Mouse (Mus musculus) ES-Bruce4 (cell line): ENCODE measurements at regions not wholly inside any gene's neighbourhood (a gene's known extent, or its start where the extent isn't known, plus 50 kb on each side); places are given as distances from the start of the nearest gene placed in this dataset.
"Not testable (repeated sequence)": the region's sequence is repeated elsewhere in the genome, so short reads cannot be mapped to it uniquely, and the experiment has no call there.

Experiments
- H3K27ac ChIP-seq: 2 replicates; pipeline ENCODE4 v1.5.1; 2012; ENCODE audit warnings: low read length, inconsistent platforms; ENCODE audit not compliant: insufficient read depth
- H3K27me3 ChIP-seq: 2 replicates; pipeline ENCODE4 v1.6.1; 2012; ENCODE audit warnings: mild to moderate bottlenecking, low read length, inconsistent platforms; ENCODE audit not compliant: control insufficient read depth, poor library complexity, insufficient read depth, severe bottlenecking
- H3K36me3 ChIP-seq: 2 replicates; pipeline ENCODE4 v1.6.1; 2012; ENCODE audit warnings: inconsistent platforms, mild to moderate bottlenecking, low read length, moderate library complexity; ENCODE audit not compliant: control insufficient read depth, poor library complexity, insufficient read depth, severe bottlenecking
- H3K4me1 ChIP-seq: one replicate; pipeline ENCODE4 v1.8.1; 2011; ENCODE audit warnings: low read length; ENCODE audit not compliant: control insufficient read depth, insufficient read depth
- H3K4me3 ChIP-seq: 2 replicates; pipeline ENCODE4 v1.5.1; 2011; ENCODE audit warnings: low read depth, mild to moderate bottlenecking, low read length
- H3K9ac ChIP-seq: 2 replicates; pipeline ENCODE4 v1.6.1; 2012; ENCODE audit warnings: low read depth, mild to moderate bottlenecking, inconsistent platforms; ENCODE audit not compliant: poor library complexity, severe bottlenecking
- H3K9me3 ChIP-seq: replicated peaks from 2 replicates; pipeline ENCODE4 v1.6.1; 2012; ENCODE audit warnings: mild to moderate bottlenecking, low read length, inconsistent platforms; ENCODE audit not compliant: control insufficient read depth, poor library complexity, insufficient read depth, severe bottlenecking
- CTCF ChIP-seq: IDR thresholded peaks from one replicate; pipeline ENCODE4 v1.8.1; 2011; ENCODE audit warnings: low read depth, low read length
- EP300 ChIP-seq: IDR thresholded peaks from 2 replicates; pipeline ENCODE4 v1.6.1; 2011; ENCODE audit warnings: low read depth, low read length; ENCODE audit not compliant: insufficient read depth
- POLR2A ChIP-seq: IDR thresholded peaks from one replicate; pipeline ENCODE4 v1.8.1; 2011; ENCODE audit warnings: low read length; ENCODE audit not compliant: insufficient read depth

DNA sequence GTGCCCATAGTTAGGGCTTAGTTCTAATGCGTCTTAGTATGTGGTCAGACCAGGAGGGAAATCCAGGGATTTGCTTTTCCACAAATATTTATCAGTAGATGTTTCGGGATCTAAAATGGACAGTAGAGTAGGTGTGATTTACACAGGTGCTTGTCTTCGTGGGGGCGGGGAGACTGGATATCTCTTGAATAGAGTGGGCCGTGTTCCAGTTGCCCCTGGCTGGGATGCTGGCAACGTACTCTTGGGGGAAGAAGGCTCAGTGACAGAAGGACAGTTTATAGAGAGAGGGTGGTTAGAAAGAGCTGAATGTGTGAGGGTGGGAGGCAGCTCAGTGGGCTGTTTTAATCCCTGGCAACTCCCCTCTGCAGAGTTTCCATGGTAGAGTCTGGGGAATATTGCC lies 117.4 kb downstream of the Enc1 start:
- no peaks in the 10 kb centered on the region for H3K27me3 ChIP-seq
- H3K36me3 ChIP-seq, result no peaks in the 10 kb centered on the region
- H3K9ac ChIP-seq, result no peak overlapping the region
- no peak overlapping the region for H3K4me3 ChIP-seq
- H3K4me1 ChIP-seq, result no peaks in the 10 kb centered on the region
- TF ChIP-seq POLR2A, result no peak
- no peaks in the 10 kb centered on the region for H3K9me3 ChIP-seq
- no peak overlapping the region for H3K27ac ChIP-seq

- Histone ChIP-seq H3K4me3 (no peak overlapping the region), H3K4me1 (no peaks in the 10 kb centered on the region), H3K27ac (no peak overlapping the region), H3K9ac (no peak overlapping the region), H3K9me3 (no peaks in the 10 kb centered on the region), H3K36me3 (no peaks in the 10 kb centered on the region), H3K27me3 (no peaks in the 10 kb centered on the region)
- no peak for TF ChIP-seq EP300
- no peak for TF ChIP-seq POLR2A
- TF ChIP-seq CTCF, result no peak
Measured at GRCm38 (mm10) chr13:97356923-97357807, 116.3 kb downstream of the Enc1 start.

DNA sequence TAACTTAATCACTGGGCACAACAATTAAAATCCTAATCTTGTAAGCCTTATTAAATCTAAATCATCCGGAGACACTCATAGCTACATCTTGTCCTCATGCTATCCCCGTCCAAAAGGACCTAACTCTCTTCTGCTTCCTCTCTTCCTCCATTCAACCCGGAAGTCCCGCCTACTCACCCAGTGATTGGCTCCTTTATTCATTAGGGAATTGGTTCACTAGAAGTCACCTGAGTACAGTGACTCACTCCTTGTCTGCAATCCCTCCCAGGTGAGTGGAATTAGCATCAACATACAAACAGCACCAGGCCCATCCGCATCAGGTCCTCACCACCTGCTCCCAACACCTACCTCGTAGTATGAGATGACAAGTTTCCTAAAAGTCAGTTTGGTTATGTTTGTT lies 114.5 kb downstream of the Enc1 start:
- H3K27ac ChIP-seq, result peak overlapping the region; percentile 69; the same call in 1 of the 2 replicates
- peak; percentile 69 for TF ChIP-seq POLR2A
- not testable (repeated sequence) for H3K36me3 ChIP-seq, H3K9me3 ChIP-seq, H3K4me1 ChIP-seq, H3K27me3 ChIP-seq
- peak overlapping the region; percentile 61 for H3K4me3 ChIP-seq
- H3K9ac ChIP-seq, result peak overlapping the region; percentile 32

DNA sequence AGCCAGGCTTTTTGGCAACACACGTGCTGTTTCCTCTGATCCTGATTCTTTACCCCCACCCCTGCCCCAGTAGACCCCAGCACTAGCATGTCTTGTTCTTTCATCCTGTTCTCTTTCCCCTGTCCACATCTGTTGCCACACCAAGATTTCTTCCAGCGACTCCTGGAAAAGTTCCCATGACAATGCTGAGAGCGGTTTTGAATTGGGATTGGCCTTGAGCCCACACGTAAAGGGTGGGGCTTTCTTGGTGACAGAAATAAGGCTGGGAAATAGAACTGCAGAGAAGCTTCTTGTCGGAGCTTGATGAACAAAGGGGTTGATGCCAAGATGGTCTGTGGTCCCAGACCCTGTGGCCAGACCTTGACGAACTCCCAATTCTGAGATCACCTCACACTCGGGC lies 106.8 kb downstream of the Enc1 start:
- TF ChIP-seq EP300, result no peak
- TF ChIP-seq CTCF, result no peak
- TF ChIP-seq POLR2A, result no peak
- no peak overlapping the region for H3K9ac ChIP-seq
- no peak overlapping the region for H3K4me3 ChIP-seq
- no peaks in the 10 kb centered on the region for H3K4me1 ChIP-seq
- no peaks in the 10 kb centered on the region for H3K27me3 ChIP-seq
- no peaks in the 10 kb centered on the region; the same call in 1 of the 2 replicates for H3K9me3 ChIP-seq
- H3K27ac ChIP-seq, result no peak overlapping the region
- H3K36me3 ChIP-seq, result no peaks in the 10 kb centered on the region

- TF ChIP-seq EP300, result no peak
- no peak for TF ChIP-seq CTCF
- no peak for TF ChIP-seq POLR2A
- H3K9ac ChIP-seq, result no peak overlapping the region
- no peak overlapping the region for H3K27ac ChIP-seq
Measured at GRCm38 (mm10) chr13:97341218-97341889, 100.4 kb downstream of the Enc1 start.

DNA sequence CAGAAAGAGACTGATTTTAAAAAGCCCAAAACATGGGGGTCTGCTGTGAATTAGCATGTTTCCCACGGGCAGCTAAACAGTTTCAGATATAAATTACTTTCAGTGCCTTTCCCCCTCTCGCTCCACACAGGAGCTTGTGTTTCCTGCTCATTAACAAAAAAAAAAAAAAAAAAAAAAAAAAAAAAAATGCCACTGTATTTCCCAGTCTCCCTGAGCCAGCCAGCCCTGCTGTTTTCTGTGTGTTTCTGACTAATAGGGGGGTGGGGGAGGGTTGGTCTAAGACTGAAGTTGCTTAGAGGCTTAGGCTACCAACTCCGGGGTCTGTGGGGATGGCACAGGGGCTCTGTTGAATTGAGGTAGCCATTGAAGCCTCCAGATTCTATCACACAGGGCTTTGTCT lies 97.0 kb downstream of the Enc1 start:
- Histone ChIP-seq H3K4me3 (no peak overlapping the region), H3K36me3 (no peaks in the 10 kb centered on the region), H3K4me1 (no peaks in the 10 kb centered on the region), H3K27me3 (no peaks in the 10 kb centered on the region), H3K9me3 (no peaks in the 10 kb centered on the region), H3K9ac (no peak overlapping the region), H3K27ac (no peak overlapping the region)
- TF ChIP-seq POLR2A (no peak), CTCF (no peak), EP300 (no peak)

More at GRCm38 (mm10) chr13:97341218-97341889, 100.4 kb downstream of the Enc1 start:
- H3K9me3 ChIP-seq, result no peaks in the 10 kb centered on the region; the same call in 1 of the 2 replicates
- no peaks in the 10 kb centered on the region for H3K4me1 ChIP-seq
- H3K27me3 ChIP-seq, result no peaks in the 10 kb centered on the region
- H3K4me3 ChIP-seq, result no peak overlapping the region
- no peaks in the 10 kb centered on the region for H3K36me3 ChIP-seq
